Mouse (Mus musculus) T-helper 1 cell (primary cell): ENCODE measurements at regions not wholly inside any gene's neighbourhood (a gene's known extent, or its start where the extent isn't known, plus 50 kb on each side); places are given as distances from the start of the nearest gene placed in this dataset.

Experiments used
- in situ Hi-C: fragments of 300-600 bp; cut with MboI, MseI; formaldehyde crosslinking; loops from one replicate; pipeline ENCODE4 v1.15.1; 2025; ENCODE audit warnings: high pct_unique_total_duplicates

GRCm38 (mm10) chr15:72101730-72102129 lies 1732.6 kb upstream of the Gm6569 start:
- in situ Hi-C loops = no loop called here

GRCm38 (mm10) chr15:72105830-72106413 lies 1728.4 kb upstream of the Gm6569 start:
- in situ Hi-C loops = no loop called here

DNA sequence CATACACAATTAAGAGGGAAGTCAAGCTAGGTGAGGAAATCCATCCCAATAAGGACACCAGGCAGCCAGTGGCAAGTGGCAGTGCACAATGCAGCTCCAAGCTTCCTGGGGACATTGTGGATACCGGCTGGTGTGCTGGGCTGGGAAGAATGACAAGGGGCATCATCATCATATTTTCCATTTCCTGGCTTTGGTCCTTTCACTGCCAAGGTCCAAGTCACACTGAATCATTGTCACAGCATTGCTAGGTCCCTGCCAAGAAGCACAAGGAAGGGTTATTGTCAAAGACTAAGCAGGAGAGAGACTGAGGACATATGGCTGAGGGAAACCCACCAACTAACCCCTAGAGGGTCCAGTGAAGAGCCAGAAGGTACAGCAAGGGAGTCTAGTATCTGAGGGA lies 1723.8 kb upstream of the Gm6569 start:
- in situ Hi-C loops = no loop called here

GRCm38 (mm10) chr15:72116772-72117171 lies 1717.6 kb upstream of the Gm6569 start:
- in situ Hi-C loops = no loop called here

- in situ Hi-C loops = no loop called here
Observed at GRCm38 (mm10) chr15:72134226-72134625, 1700.1 kb upstream of the Gm6569 start.

DNA sequence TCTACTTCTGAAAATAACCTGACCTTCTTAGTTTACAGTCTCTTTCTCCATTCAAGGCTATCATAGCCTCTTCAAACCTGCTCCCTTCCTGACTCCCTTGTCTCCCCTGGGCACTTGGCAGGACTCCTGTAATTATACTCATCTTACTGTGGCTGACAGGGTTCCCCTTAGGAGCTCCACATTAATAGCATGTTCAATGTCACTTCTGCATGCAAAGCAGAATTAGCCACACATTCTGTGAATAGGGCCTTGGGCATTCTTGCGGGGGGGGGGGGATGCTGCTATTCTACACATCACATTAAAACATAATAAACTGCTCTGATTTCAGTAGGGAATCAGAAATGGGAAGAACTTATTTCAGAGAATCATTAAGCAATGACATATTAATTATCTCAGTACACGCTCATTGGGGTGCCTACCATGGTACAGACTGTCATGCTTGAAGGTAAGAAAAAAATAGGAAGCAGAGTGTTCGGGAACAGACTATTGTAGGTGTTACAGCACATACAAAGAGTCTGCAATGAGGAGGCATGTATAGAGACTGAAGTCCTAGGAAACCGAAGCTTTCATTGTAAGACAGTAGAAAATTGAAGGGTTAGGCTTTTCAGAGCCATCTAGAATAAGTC lies 1698.3 kb upstream of the Gm6569 start:
- in situ Hi-C loops = no loop called here

GRCm38 (mm10) chr15:72140122-72140521 lies 1694.2 kb upstream of the Gm6569 start:
- in situ Hi-C loops = no loop called here

- in situ Hi-C loops = no loop called here
Observed at GRCm38 (mm10) chr15:72150581-72150980, 1683.8 kb upstream of the Gm6569 start.

DNA sequence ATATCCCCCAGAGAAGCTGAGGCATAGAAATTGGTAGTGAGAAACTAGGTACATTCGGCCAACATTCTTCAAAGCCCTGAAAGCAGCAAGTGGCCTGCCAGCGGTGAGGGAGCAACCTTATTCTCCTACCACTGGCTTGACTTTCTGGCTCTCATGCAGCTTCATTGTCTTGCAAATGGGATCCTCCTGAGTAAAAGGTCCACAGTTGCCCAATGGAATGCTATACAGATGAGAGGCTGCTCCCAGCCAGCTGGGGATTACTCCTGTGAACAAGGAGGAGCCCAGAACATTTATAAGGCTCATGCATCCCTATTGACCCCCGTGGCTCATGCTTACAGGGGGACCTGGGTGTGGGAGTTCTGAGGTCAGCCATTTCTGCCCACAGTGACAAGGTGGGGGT lies 1675.9 kb upstream of the Gm6569 start:
- in situ Hi-C loops = no loop called here

GRCm38 (mm10) chr15:72200861-72201260 lies 1633.5 kb upstream of the Gm6569 start:
- in situ Hi-C loops = loop anchor here (25.0 kb wide), 1 partner anchor 811 kb away; no protein-coding TSS in a partner anchor

DNA sequence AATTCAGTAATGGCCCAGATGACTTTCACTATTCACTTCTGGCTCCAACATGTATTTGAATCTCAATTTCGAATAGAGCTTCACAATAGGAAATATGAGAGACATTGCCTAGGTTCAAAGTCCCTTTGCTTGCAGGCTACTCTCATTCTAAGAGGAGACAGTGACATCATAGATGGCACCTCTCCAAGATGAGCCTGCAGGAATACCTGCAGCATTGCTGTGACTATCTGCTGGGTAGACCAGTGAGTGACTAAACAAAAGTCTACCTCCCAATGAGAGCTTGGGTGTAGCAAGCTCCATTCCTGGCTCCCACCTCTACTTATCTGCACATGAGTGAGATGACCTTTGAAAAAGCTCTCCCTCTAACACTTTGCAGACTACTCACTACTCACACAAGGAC lies 1632.6 kb upstream of the Gm6569 start:
- in situ Hi-C loops = loop anchor here (25.0 kb wide), 1 partner anchor 811 kb away; no protein-coding TSS in a partner anchor

GRCm38 (mm10) chr15:72205240-72205799 lies 1629.0 kb upstream of the Gm6569 start:
- in situ Hi-C loops = loop anchor here (25.0 kb wide), 1 partner anchor 807 kb away; no protein-coding TSS in a partner anchor

- in situ Hi-C loops = loop anchor here (25.0 kb wide), 1 partner anchor 806 kb away; no protein-coding TSS in a partner anchor
Observed at GRCm38 (mm10) chr15:72205950-72206349, 1628.4 kb upstream of the Gm6569 start.

DNA sequence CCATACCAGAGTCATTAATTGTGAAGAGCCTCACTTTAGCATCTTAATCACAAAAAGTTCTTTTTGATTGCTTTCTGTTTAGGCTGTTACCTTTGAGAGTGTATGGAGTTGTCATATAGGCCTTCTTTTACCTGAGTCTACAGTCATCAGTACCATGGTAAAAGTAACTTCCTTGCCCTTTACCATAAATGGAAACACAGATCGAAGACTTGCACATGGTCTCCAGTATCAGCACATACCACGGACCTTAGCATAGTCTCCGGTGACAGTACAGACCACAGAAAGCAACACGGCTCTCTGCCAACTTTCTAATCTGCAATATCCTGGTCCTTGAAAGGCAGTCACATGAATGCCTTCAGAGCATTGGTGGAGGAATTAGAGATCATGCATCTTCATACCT lies 1626.8 kb upstream of the Gm6569 start:
- in situ Hi-C loops = loop anchor here (25.0 kb wide), 1 partner anchor 805 kb away; no protein-coding TSS in a partner anchor

GRCm38 (mm10) chr15:72208076-72208475 lies 1626.3 kb upstream of the Gm6569 start:
- in situ Hi-C loops = loop anchor here (25.0 kb wide), 1 partner anchor 804 kb away; no protein-coding TSS in a partner anchor

DNA sequence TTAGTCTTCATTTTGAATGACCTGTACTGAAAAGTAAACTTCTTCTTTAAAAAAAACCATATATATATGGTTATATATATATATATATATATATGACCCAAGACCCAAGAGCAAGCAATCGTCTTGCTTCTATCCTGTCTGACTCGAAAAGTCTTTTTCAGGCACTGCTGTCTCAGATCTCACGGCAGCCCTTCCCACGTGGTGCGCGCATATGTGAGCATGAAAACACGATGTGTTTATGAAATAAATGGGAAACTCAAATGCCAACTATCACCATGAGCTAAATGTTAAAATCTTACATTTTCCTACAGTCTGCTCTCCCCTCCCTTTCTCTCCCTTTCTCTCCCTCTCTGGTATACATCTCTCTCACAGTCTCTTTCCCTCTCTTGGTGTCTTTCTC lies 1625.4 kb upstream of the Gm6569 start:
- in situ Hi-C loops = loop anchor here (25.0 kb wide), 1 partner anchor 803 kb away; no protein-coding TSS in a partner anchor

- in situ Hi-C loops = loop anchor here (25.0 kb wide), 1 partner anchor 795 kb away; no protein-coding TSS in a partner anchor
Observed at GRCm38 (mm10) chr15:72217731-72218130, 1616.6 kb upstream of the Gm6569 start.

- in situ Hi-C loops = loop anchor here (25.0 kb wide), 1 partner anchor 792 kb away; no protein-coding TSS in a partner anchor
Observed at GRCm38 (mm10) chr15:72219985-72220384, 1614.4 kb upstream of the Gm6569 start.

- in situ Hi-C loops = loop anchor here (25.0 kb wide), 1 partner anchor 792 kb away; no protein-coding TSS in a partner anchor
Observed at GRCm38 (mm10) chr15:72220786-72221185, 1613.6 kb upstream of the Gm6569 start.

DNA sequence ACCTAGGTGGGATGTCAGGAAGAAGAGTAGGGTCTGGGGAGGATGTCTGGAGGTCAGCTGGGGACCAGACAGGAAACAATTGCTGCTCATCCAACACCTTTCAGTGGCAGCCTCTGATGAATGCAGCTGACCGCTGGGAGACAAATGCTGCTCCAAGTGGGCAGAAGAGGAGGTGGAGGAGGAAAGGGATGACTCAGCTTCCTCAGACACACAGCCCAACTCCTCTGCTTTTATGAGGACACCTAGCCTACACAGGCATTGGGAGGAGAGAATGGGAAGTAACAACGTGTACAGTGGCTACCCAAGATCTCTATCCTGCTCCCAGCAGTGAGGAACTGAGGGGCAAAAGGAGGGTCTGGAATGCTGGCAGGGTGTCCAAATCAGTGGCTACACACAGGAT lies 1602.0 kb upstream of the Gm6569 start:
- in situ Hi-C loops = loop anchor here (10.0 kb wide), 1 partner anchor 1608 kb away; no protein-coding TSS in a partner anchor

- in situ Hi-C loops = loop anchor here (5.0 kb wide), 1 partner anchor 63 kb away; no protein-coding TSS in a partner anchor
Observed at GRCm38 (mm10) chr15:72264619-72265018, 1569.7 kb upstream of the Gm6569 start.

DNA sequence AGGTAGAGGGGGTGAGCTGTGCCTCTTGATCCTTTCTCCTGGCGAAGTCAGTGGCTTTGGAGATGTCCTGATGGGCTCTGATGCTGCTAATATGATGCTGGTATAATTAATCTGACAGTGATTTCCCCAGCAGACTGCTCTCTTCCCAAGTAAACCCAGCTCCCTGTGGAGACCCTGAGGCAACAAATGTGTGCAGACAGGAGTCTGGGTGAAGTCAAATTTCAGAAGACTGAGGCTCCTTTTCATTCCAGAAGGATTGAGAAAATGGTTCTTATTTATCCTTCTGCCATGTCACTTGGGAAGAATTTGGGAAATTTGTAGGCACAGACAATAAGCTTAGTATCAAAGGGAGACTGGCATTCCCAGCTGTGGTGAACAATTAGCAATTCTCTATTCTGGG lies 1550.5 kb upstream of the Gm6569 start:
- in situ Hi-C loops = no loop called here
